Comparison of ENCODE assay signal across 15 mouse cellular contexts in genomic region chr13:52918333-52918732, GRCm38 (mm10). TPM values are rescaled to one million over a fixed set of nuclear protein-coding genes. Genes with fewer than 3 reads are reported as not detected.
DNase-seq lines count a peak whose midpoint lies in the region; TF ChIP-seq lines count a peak whose summit lies in the region.
"Had no signal": no experiment of that assay in that cellular context is flagged by ENCODE, and none has a peak within 500 bp of the region (broad histone marks: within the 10 kb centered on the region; RNA-seq: fewer than 3 reads in every experiment).

No protein-coding gene starts in this region.

- DNase-seq in CH12.LX (ENCODE audit: extremely low read depth), result no peak
- no peak for DNase-seq in kidney, adult 8-10 months
- DNase-seq: adrenal gland, adult 2 months; adrenal gland, adult 8-10 months; adrenal gland, postnatal 10 days; adrenal gland, postnatal 25 days; adrenal gland, postnatal 36 days; B cell, adult 2 months; cerebellum, adult 11 months; cerebellum, adult 11-12 months; cerebellum, adult 18-20 months; cerebellum, adult 2 months; cerebellum, adult 8-10 months had no signal

- in situ Hi-C loops in CH12.LX (cut with MboI; ENCODE audit: low pct_ligation_motif_present, low pct_unique_long_range_greater_than_20kb, low sequenced_read_pairs), result loop anchor here (5.0 kb wide), 2 partner anchors 54 to 66 kb away; no protein-coding TSS in a partner anchor

- H3K4me3 ChIP-seq in CH12.LX (replicated peaks in 1 of 3; ENCODE audit: low read depth in 2 of 3, low read length in 2 of 3, poor library complexity in 1 of 3), result peak overlapping the region; percentile 57 to 78 (median 58)

- no peaks in the 10 kb centered on the region for H3K9me3 ChIP-seq in CH12.LX (replicated peaks; ENCODE audit: low read length)
- H3K9me3 ChIP-seq: G1E had no signal

- H3K4me1 ChIP-seq in CH12.LX (ENCODE audit: control insufficient read depth in 1 of 2, insufficient read depth in 2 of 2), result peaks cover 24 to 48% of the 10 kb centered on the region in 2 experiments

- TF ChIP-seq RAD21 in CH12.LX (IDR thresholded peaks at IDR 0.05; ENCODE audit: low read depth, low read length), result no peak

- no peaks in the 10 kb centered on the region for H3K27me3 ChIP-seq in CH12.LX (replicated peaks)
- H3K27me3 ChIP-seq: Patski had no signal

- TF ChIP-seq CTCF in CH12.LX (conservative IDR thresholded peaks at IDR 0.05 in 1 of 2, IDR thresholded peaks at IDR 0.05 in 1 of 2; ENCODE audit: low read depth in 2 of 2, low read length in 2 of 2), result no peak

- no peak for TF ChIP-seq POLR2A in CH12.LX (IDR thresholded peaks at IDR 0.05; ENCODE audit: low read depth, low read length)

- no peak for TF ChIP-seq EP300 in CH12.LX (IDR thresholded peaks at IDR 0.05; ENCODE audit: low read length)

- H3K9ac ChIP-seq in CH12.LX (ENCODE audit: insufficient read depth, low read depth), result peak overlapping the region; percentile 97

- H3K4me2 ChIP-seq in CH12.LX (ENCODE audit: insufficient read depth, low read depth, poor library complexity, severe bottlenecking), result peak overlapping the region; percentile 96

- H3K27ac ChIP-seq in CH12.LX (ENCODE audit: insufficient read depth, low read depth), result peak overlapping the region; percentile 100

- dilution Hi-C loops in CH12.LX (cut with MboI; ENCODE audit: extremely low pct_ligation_motif_present, extremely low pct_unique_long_range_greater_than_20kb, low sequenced_read_pairs), result no loop called here

- peaks cover 72% of the 10 kb centered on the region for H3K79me2 ChIP-seq in CH12.LX (replicated peaks; ENCODE audit: control insufficient read depth, extremely low read depth, insufficient read depth, poor library complexity, severe bottlenecking)

- peaks cover 5 to 33% of the 10 kb centered on the region in 2 experiments for H3K36me3 ChIP-seq in CH12.LX (replicated peaks in 1 of 2; ENCODE audit: control insufficient read depth in 1 of 2, insufficient read depth in 1 of 2, low read length in 1 of 2)

TF ChIP-seq in CH12.LX, 34 proteins besides CTCF, POLR2A, EP300 and RAD21:
- TF ChIP-seq ELF1 (IDR thresholded peaks at IDR 0.05; ENCODE audit: low read depth, low read length) (no peak), TCF12 (IDR thresholded peaks at IDR 0.05; ENCODE audit: low read depth, low read length) (no peak), JUN (IDR thresholded peaks at IDR 0.05; ENCODE audit: insufficient read depth, low read depth, low read length) (no peak), SIN3A (IDR thresholded peaks at IDR 0.05; ENCODE audit: low read length) (0 out of 2 replicates have a peak, but pooled peaks have one; percentile 16), KAT2A (IDR thresholded peaks at IDR 0.05; ENCODE audit: insufficient replicate concordance, low read length) (no peak), MEF2A (IDR thresholded peaks at IDR 0.05; ENCODE audit: borderline replicate concordance, low read depth, low read length) (no peak), TBP (conservative IDR thresholded peaks at IDR 0.05; ENCODE audit: low read depth, low read length) (0 out of 2 replicates have a peak, but pooled peaks have one; percentile 17), MYC (IDR thresholded peaks at IDR 0.05; ENCODE audit: low read depth, low read length) (no peak), CHD1 (IDR thresholded peaks at IDR 0.05; ENCODE audit: low read depth, low read length) (peak; percentile 91; the same call in 1 of the 2 replicates), ZMIZ1 (IDR thresholded peaks at IDR 0.05; ENCODE audit: low read depth, low read length) (no peak), ZC3H11A (IDR thresholded peaks at IDR 0.05; ENCODE audit: low read depth, low read length) (no peak), MAX (IDR thresholded peaks at IDR 0.05; ENCODE audit: low read length) (no peak), BHLHE40 (IDR thresholded peaks at IDR 0.05; ENCODE audit: low read depth, low read length) (peak; percentile 56), JUND (conservative IDR thresholded peaks at IDR 0.05; ENCODE audit: low read depth, low read length) (no peak), E2F4 (IDR thresholded peaks at IDR 0.05; ENCODE audit: insufficient replicate concordance, low read depth, low read length) (no peak), RCOR1 (conservative IDR thresholded peaks at IDR 0.05; ENCODE audit: low read depth, low read length) (no peak)

RNA-seq across cellular contexts. Expression of gene Auh, which starts 11.1 kb away (rescaled TPM):
- total RNA-seq in CH12.LX (2012; rRNA removed), result 59.6 and 74.1 TPM in 2 replicates
- total RNA-seq in CH12.LX (2014; rRNA removed), result 68.5 and 74.6 TPM in 2 replicates
- 191 and 193 TPM in 2 replicates for polyA plus RNA-seq in CH12.LX (2012; ENCODE audit: insufficient read length, low read depth)
